9 mouse cellular contexts compared by ENCODE assay signal in genomic region chr9:45430698-45430959, GRCm38 (mm10). TPM values are rescaled to one million over a fixed set of nuclear protein-coding genes. Genes with fewer than 3 reads are reported as not detected.
DNase-seq lines count a peak whose midpoint lies in the region; ATAC-seq and TF ChIP-seq lines count a peak whose summit lies in the region.
"Had no signal": no experiment of that assay in that cellular context is flagged by ENCODE, and none has a peak within 500 bp of the region (broad histone marks: within the 10 kb centered on the region; RNA-seq: fewer than 3 reads in every experiment).

No protein-coding gene starts in this region.

- no peak for ATAC-seq in intestine, embryonic 14.5 days (replicated peaks; ENCODE audit: low FRiP score, low TSS enrichment, low read depth)
- 0 out of 2 replicates have a peak, but pooled peaks have one; percentile 10 for ATAC-seq in neural tube, embryonic 14.5 days (ENCODE audit: low read depth)

- H3K27ac ChIP-seq in left cerebral cortex, adult 2 months = peak overlapping the region; percentile 80
- H3K27ac ChIP-seq in forebrain, embryonic 10.5 days = peak overlapping the region; percentile 17
- no peak overlapping the region for H3K27ac ChIP-seq in intestine, embryonic 14.5 days (ENCODE audit: low read depth)
- H3K27ac ChIP-seq in neural tube, embryonic 14.5 days (ENCODE audit: low read depth, low read length) = peak overlapping the region; percentile 87

- H3K27me3 ChIP-seq in forebrain, embryonic 10.5 days (ENCODE audit: poor library complexity, severe bottlenecking) = peaks cover 85% of the 10 kb centered on the region
- H3K27me3 ChIP-seq in intestine, embryonic 14.5 days (replicated peaks; ENCODE audit: control insufficient read depth, insufficient read depth, low read length) = peaks cover 46% of the 10 kb centered on the region
- peaks cover 15% of the 10 kb centered on the region for H3K27me3 ChIP-seq in neural tube, embryonic 14.5 days (ENCODE audit: control insufficient read depth, insufficient read depth, low read length)

- H3K9me3 ChIP-seq in forebrain, embryonic 10.5 days = no peaks in the 10 kb centered on the region
- no peaks in the 10 kb centered on the region for H3K9me3 ChIP-seq in intestine, embryonic 14.5 days (ENCODE audit: control insufficient read depth, low read length)
- no peaks in the 10 kb centered on the region for H3K9me3 ChIP-seq in neural tube, embryonic 14.5 days (ENCODE audit: control insufficient read depth, low read length)

- H3K36me3 ChIP-seq in forebrain, embryonic 10.5 days (replicated peaks) = no peaks in the 10 kb centered on the region
- no peaks in the 10 kb centered on the region for H3K36me3 ChIP-seq in intestine, embryonic 14.5 days (ENCODE audit: control insufficient read depth, insufficient read depth, low read length)
- no peaks in the 10 kb centered on the region for H3K36me3 ChIP-seq in neural tube, embryonic 14.5 days (ENCODE audit: control insufficient read depth, insufficient read depth, low read length)

- peak overlapping the region; percentile 62 for H3K4me2 ChIP-seq in intestine, embryonic 14.5 days (ENCODE audit: low read length)
- peak overlapping the region; percentile 61 for H3K4me2 ChIP-seq in neural tube, embryonic 14.5 days (ENCODE audit: low read depth, low read length)

- DNase-seq in left cerebral cortex, adult 2 months (ENCODE audit: extremely low spot score in 1 of 2, low spot score in 2 of 2) = no peak
- DNase-seq in left cerebral cortex, adult 11 months (ENCODE audit: low spot score) = no peak
- no peak for DNase-seq in forebrain, embryonic 10.5 days (ENCODE audit: extremely low spot score, low spot score)
- no peak for DNase-seq in intestine, embryonic 14.5 days (ENCODE audit: low spot score)
- DNase-seq in left cerebral cortex, adult 9 months (ENCODE audit: low spot score in 2 of 2) = no peak
- no peak for DNase-seq in MN1 (ENCODE audit: low spot score)
- DNase-seq: thymus, postnatal 25 days had no signal

- H3K4me3 ChIP-seq in left cerebral cortex, adult 2 months = peak overlapping the region; percentile 80
- H3K4me3 ChIP-seq in forebrain, embryonic 10.5 days = peak overlapping the region; percentile 52
- H3K4me3 ChIP-seq in intestine, embryonic 14.5 days (ENCODE audit: low read depth, low read length) = peak overlapping the region; percentile 35
- H3K4me3 ChIP-seq in neural tube, embryonic 14.5 days (ENCODE audit: low read depth, low read length) = peak overlapping the region; percentile 65

- under 1% methylated on average over 17 of the region's 17 CpGs for WGBS in forebrain, embryonic 10.5 days
- 4% methylated on average over 17 of the region's 17 CpGs for WGBS in intestine, embryonic 14.5 days
- WGBS in neural tube, embryonic 14.5 days = 3% methylated on average over 16 of the region's 17 CpGs

- TF ChIP-seq CTCF in left cerebral cortex, adult 2 months (IDR thresholded peaks at IDR 0.05) = no peak

- peaks cover 23% of the 10 kb centered on the region for H3K4me1 ChIP-seq in forebrain, embryonic 10.5 days
- peaks cover 10% of the 10 kb centered on the region for H3K4me1 ChIP-seq in intestine, embryonic 14.5 days (replicated peaks; ENCODE audit: control insufficient read depth, insufficient read depth, low read length)
- peaks cover 28% of the 10 kb centered on the region for H3K4me1 ChIP-seq in neural tube, embryonic 14.5 days (ENCODE audit: control insufficient read depth, insufficient read depth, low read length)

- H3K9ac ChIP-seq in intestine, embryonic 14.5 days (ENCODE audit: low read length) = no peak overlapping the region
- peak overlapping the region; percentile 73 for H3K9ac ChIP-seq in neural tube, embryonic 14.5 days (replicated peaks; ENCODE audit: low read depth, low read length)

- intact Hi-C loops in left cerebral cortex, adult 2 months (cut with DNase I) = loop anchor here (2.0 to 5.0 kb wide), 2 partner anchors 40 to 107 kb away; no protein-coding TSS in a partner anchor

RNA-seq across cellular contexts. Expression of gene Dscaml1, which starts 4.2 kb away (rescaled TPM):
- 10 to 100 TPM; 58.0 to 61.5 TPM for total RNA-seq in left cerebral cortex, adult 2 months (2021)
- 0.28 and 0.79 TPM in 2 replicates for polyA plus RNA-seq in forebrain, embryonic 10.5 days (2016; fragmentation: Nextera tagmentation; extraction: Ambion mirVana)
- 0.26 and 0.41 TPM in 2 replicates for polyA plus RNA-seq in intestine, embryonic 14.5 days (2014; fragmentation: Nextera tagmentation; extraction: Ambion mirVana)
- polyA plus RNA-seq in neural tube, embryonic 14.5 days (2014; fragmentation: Nextera tagmentation; extraction: Ambion mirVana) = 18.3 and 24.3 TPM in 2 replicates
- total RNA-seq: gastrocnemius, adult 8-10 months had no signal

RNA-seq across cellular contexts. Expression of gene Fxyd2, which starts 31.2 kb away (rescaled TPM):
- total RNA-seq in left cerebral cortex, adult 2 months (2021) = 1 to 10 TPM; 4.8 to 6.5 TPM
- 0.55 and 1.2 TPM in 2 replicates for polyA plus RNA-seq in forebrain, embryonic 10.5 days (2016; fragmentation: Nextera tagmentation; extraction: Ambion mirVana)
- polyA plus RNA-seq in intestine, embryonic 14.5 days (2014; fragmentation: Nextera tagmentation; extraction: Ambion mirVana) = 2.4 and 5.2 TPM in 2 replicates
- 9.6 and 9.9 TPM in 2 replicates for polyA plus RNA-seq in neural tube, embryonic 14.5 days (2014; fragmentation: Nextera tagmentation; extraction: Ambion mirVana)

Comparison
In these comparisons a context has a peak if more than half of its experiments do, and no peak if none do; other contexts are left out.
1. RNA of gene Dscaml1, which starts 4.2 kb away (polyA plus RNA-seq): 18.3 to 24.3 TPM in neural tube, embryonic 14.5 days; 0.28 to 0.79 TPM in forebrain, embryonic 10.5 days and 0.26 to 0.41 TPM in intestine, embryonic 14.5 days; every median in the first group is over 10 times any median in the second.
2. Peak in every context shown above with its lines, with median percentiles within 50 percentile points of each other: H3K4me3 ChIP-seq.